Mouse (Mus musculus) ES-Bruce4 (cell line): ENCODE results near the gene Henmt1.

Source experiments
- CTCF ChIP-seq: IDR thresholded peaks from one replicate; pipeline ENCODE4 v1.8.1; 2011; ENCODE audit warnings: low read depth, low read length
- EP300 ChIP-seq: IDR thresholded peaks from 2 replicates; pipeline ENCODE4 v1.6.1; 2011; ENCODE audit warnings: low read depth, low read length; ENCODE audit not compliant: insufficient read depth

DNA sequence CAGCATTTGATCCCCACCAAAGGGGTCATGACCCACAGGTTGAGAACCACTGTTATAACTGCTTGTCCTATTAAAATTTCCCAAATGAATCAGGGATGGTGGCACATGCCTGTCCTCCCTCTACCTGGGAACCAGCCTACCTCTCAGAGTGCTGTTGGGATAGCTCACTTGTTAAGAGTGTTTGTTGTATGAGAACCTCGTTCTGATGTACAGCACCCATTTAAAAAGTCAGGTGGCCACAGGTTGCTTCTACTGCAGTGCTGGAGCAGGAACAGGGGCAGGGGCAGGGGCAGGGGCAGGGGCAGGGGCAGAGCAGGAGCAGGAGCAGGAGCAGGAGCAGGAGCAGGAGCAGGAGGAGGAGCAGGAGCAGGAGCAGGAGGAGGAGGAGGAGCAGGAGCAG lies 59.5 kb downstream of the Henmt1 start:
- TF ChIP-seq EP300: no peak
- TF ChIP-seq CTCF: no peak
